Mouse (Mus musculus) stomach, postnatal 0 days (tissue): Measurements from ENCODE around the gene Copz1. TPM values are rescaled to one million over a fixed set of nuclear protein-coding genes. Genes with fewer than 3 reads are reported as not detected.
A peak's percentile ranks its signal among the peaks of the same experiment; 100 is the strongest.
"Not testable (repeated sequence)": the region's sequence is repeated elsewhere in the genome, so short reads cannot be mapped to it uniquely, and the experiment has no call there.

Experiments
- ATAC-seq: fragments of 200-750 bp; cut with Nextera tagmentation; 2 replicates; pipeline ENCODE4 v1.8.0; 2017; ENCODE audit not compliant: low FRiP score, low TSS enrichment
- DNase-seq: peaks from one replicate; pipeline ENCODE4 v3.0.0-alpha.2; 2016; ENCODE audit warnings: low spot score
- H3K27ac ChIP-seq: fragments of 300-500 bp; sonication (generic); replicated peaks from 2 replicates; pipeline ENCODE4 v1.5.1; 2014; ENCODE audit warnings: mild to moderate bottlenecking, control low read depth
- H3K27me3 ChIP-seq: fragments of 300-500 bp; sonication (generic); 2 replicates; pipeline ENCODE4 v1.6.1; 2014; ENCODE audit warnings: low read length; ENCODE audit not compliant: control insufficient read depth, insufficient read depth
- H3K36me3 ChIP-seq: fragments of 300-500 bp; sonication (generic); 2 replicates; pipeline ENCODE4 v1.6.1; 2014; ENCODE audit warnings: low read length, mixed read lengths; ENCODE audit not compliant: control insufficient read depth, insufficient read depth
- H3K4me1 ChIP-seq: fragments of 300-500 bp; sonication (generic); replicated peaks from 2 replicates; pipeline ENCODE4 v1.6.1; 2014; ENCODE audit warnings: antibody characterized with exemption; ENCODE audit not compliant: control insufficient read depth, insufficient read depth
- H3K4me2 ChIP-seq: fragments of 300-500 bp; sonication (generic); replicated peaks from 2 replicates; pipeline ENCODE4 v1.6.1; 2014; ENCODE audit warnings: low read depth, mild to moderate bottlenecking, control low read depth, moderate library complexity
- H3K4me3 ChIP-seq: fragments of 300-500 bp; sonication (generic); 2 replicates; pipeline ENCODE4 v1.5.1; 2014; ENCODE audit warnings: low read depth, low read length, control low read depth
- H3K9ac ChIP-seq: fragments of 300-500 bp; sonication (generic); 2 replicates; pipeline ENCODE4 v1.6.1; 2014; ENCODE audit warnings: mild to moderate bottlenecking, low read length, control low read depth, mixed read lengths
- H3K9me3 ChIP-seq: fragments of 300-500 bp; sonication (generic); 2 replicates; pipeline ENCODE4 v1.6.1; 2016; ENCODE audit warnings: low read length; ENCODE audit not compliant: control insufficient read depth
- CTCF ChIP-seq: IDR thresholded peaks from 2 replicates; pipeline ENCODE4 v1.5.1; 2016; ENCODE audit warnings: antibody characterized with exemption, low read depth, mild to moderate bottlenecking, moderate library complexity
- EP300 ChIP-seq: optimal IDR thresholded peaks from 2 replicates; pipeline ENCODE3; 2016; ENCODE audit warnings: antibody characterized with exemption
- WGBS: fragments of 180-500 bp; shearing (Covaris S2); extraction: QIAGEN DNeasy Blood & Tissue Kit; methylation state at CpG from one replicate; pipeline ENCODE4 v1.1.7; 2014; 5-methylcytosine and 5-hydroxymethylcytosine counted together
- polyA plus RNA-seq: library from polyadenylated mRNA; unstranded; fragments of >200 nt; fragmentation: Nextera tagmentation; extraction: Ambion mirVana; gene quantifications from 2 replicates; pipeline ENCODE4 v1.2.1, GENCODE M21; 2015

Gene Copz1
- polyA plus RNA-seq, 1 experiment from 2014 or later: 159 TPM

DNA sequence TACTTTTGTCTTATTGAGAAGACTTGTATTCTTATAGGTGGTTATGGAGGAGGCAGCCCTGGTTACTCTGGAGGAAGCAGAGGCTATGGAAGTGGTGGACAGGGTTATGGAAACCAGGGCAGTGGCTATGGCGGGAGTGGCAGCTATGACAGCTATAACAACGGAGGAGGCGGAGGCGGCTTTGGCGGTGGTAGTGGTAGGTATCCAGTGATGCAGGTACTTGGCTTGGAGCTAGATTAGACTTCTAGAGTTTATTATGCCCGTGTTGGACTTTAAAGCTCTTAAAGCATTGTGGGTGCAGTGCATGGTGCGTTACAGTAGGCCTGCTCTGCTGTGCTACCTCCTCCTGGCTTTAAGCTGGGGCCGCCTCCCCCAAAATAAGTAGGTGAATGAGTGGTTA is 29.6 kb upstream of the Copz1 start:
- ATAC-seq (no peak), DNase-seq (peak; percentile 20)
- Histone ChIP-seq H3K36me3 (peaks cover 24% of the 10 kb centered on the region; the same call in 1 of the 2 replicates), H3K4me1 (no peaks in the 10 kb centered on the region), H3K4me3 (no peak overlapping the region; the same call in 1 of the 2 replicates), H3K27ac (no peak overlapping the region), H3K4me2 (peak overlapping the region; percentile 61), H3K27me3 (no peaks in the 10 kb centered on the region), H3K9me3 (no peaks in the 10 kb centered on the region), H3K9ac (no peak overlapping the region)
- 57% methylated on average over 8 of the region's 8 CpGs for WGBS
- TF ChIP-seq EP300 (no peak), CTCF (no peak)

DNA sequence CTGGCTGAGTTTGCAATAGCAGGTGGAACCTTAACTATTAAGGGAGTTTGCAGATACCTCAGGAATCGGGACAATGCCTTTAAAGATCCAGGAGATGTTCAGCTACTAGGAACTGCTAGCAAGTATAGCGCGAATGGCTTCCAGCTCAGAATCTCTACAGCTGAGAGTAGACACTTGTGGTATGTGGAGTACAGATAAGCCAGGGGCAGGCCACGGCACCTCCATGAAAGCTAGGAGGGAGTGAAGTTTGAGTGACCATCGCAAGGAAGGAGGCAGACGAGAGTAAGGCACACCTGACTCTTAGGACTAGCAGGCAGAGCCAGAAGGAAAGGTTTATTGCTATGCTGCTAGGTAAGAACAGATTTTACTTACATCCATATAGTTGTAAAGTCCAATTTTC is 26.9 kb upstream of the Copz1 start:
- H3K9me3 ChIP-seq: no peaks in the 10 kb centered on the region
- no peak overlapping the region for H3K4me3 ChIP-seq
- H3K27me3 ChIP-seq: no peaks in the 10 kb centered on the region
- DNase-seq (no peak), ATAC-seq (no peak)
- no peak overlapping the region for H3K27ac ChIP-seq
- no peaks in the 10 kb centered on the region for H3K4me1 ChIP-seq
- 71% methylated on average over 6 of the region's 6 CpGs for WGBS
- H3K4me2 ChIP-seq: no peak overlapping the region
- H3K36me3 ChIP-seq: peaks cover 24% of the 10 kb centered on the region; the same call in 1 of the 2 replicates
- TF ChIP-seq CTCF: no peak
- no peak for TF ChIP-seq EP300
- H3K9ac ChIP-seq: no peak overlapping the region

DNA sequence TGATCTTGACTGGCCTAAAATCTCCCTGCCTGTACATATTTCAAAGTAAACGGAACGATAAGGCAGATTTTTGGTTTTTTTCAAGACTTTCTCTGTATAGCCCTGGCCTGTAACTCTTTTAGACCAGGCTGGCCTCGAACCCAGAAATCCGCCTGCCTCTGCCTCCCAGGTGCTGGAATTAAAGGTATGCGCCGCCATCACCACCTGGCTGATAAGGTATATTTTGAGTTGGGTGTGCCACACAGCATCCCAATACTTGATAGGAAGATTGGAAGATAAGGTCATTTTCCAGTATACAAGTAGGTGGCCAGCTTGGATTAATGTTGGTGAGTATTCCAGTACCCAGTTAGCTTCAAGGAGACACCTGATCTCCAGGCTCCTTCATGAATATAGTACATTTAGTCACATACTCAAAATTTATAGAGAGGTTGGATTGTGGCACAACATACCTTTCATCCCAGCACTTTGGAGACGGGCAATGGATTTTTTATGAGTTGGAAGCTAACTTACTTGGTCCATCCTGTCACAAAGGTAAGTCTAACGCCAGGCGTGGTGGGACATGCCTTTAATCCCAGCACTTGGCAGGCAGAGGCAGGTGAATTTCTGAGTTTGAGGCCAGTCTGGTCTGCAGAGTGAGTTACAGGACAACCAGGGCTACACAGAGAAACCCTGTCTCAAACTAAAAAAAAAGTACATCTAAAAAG is 25.3 kb upstream of the Copz1 start:
- Histone ChIP-seq H3K4me1 (no peaks in the 10 kb centered on the region), H3K27ac (no peak overlapping the region), H3K27me3 (no peaks in the 10 kb centered on the region), H3K4me3 (no peak overlapping the region), H3K9ac (no peak overlapping the region), H3K36me3 (peaks cover 24% of the 10 kb centered on the region; the same call in 1 of the 2 replicates), H3K9me3 (no peaks in the 10 kb centered on the region), H3K4me2 (no peak overlapping the region)
- DNase-seq (no peak), ATAC-seq (no peak)
- TF ChIP-seq CTCF (no peak), EP300 (no peak)
- WGBS: 86% methylated on average over 9 of the region's 9 CpGs

GRCm38 (mm10) chr15:103247782-103248400 is 24.6 kb upstream of the Copz1 start:
- TF ChIP-seq EP300 (no peak), CTCF (no peak)
- DNase-seq (no peak), ATAC-seq (no peak)
- H3K9me3 ChIP-seq: no peaks in the 10 kb centered on the region
- H3K4me1 ChIP-seq: no peaks in the 10 kb centered on the region
- H3K27ac ChIP-seq: no peak overlapping the region
- H3K4me3 ChIP-seq: no peak overlapping the region
- H3K9ac ChIP-seq: no peak overlapping the region
- H3K4me2 ChIP-seq: no peak overlapping the region
- H3K27me3 ChIP-seq: no peaks in the 10 kb centered on the region
- H3K36me3 ChIP-seq: peaks cover 24% of the 10 kb centered on the region; the same call in 1 of the 2 replicates

DNA sequence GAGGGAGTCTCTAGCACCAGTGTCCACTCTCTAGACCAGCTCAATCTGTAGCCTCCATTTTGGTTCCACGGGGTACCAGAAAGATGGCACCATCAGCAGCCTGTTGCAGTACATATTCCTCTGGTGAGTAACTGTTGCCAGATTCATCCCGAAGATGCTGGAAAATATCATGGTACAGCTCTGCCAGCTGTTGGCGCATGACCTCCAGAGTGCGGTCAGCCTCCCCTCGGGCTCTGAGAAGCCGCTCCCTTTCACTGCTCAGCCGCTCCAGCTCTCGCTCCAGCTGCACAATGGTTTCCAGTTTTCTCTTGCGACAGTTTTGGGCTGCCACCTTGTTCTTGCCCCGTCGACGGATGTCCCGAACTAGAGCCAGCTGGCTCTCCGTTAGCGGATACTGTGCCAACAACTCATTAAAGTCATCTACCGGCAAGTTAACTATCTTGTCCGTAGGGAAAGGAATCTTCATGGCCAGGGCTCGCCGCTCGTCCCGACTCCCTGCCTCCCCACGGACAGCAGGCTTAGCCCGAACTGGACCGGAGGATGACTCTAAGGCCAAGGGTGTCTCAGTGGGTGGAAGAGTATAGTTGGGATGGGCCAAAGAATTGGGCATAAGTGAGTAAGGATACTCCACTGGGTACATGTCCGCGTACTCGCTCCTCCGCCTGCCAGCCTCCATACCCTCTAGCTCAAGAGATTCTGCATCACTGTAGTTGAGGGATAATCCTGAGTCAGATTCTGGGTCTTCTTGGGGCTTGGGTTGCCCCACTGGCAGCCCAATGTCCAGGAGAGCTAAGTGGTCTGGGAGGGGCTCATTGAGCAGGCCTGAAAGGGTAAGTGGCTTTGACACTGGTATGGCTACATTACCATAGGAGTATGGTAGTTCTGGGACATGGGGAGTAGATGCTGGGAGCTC is 23.9 kb upstream of the Copz1 start:
- DNase-seq: peak; percentile 29
- Histone ChIP-seq H3K9me3 (no peaks in the 10 kb centered on the region), H3K36me3 (peaks cover 18% of the 10 kb centered on the region; the same call in 1 of the 2 replicates), H3K4me1 (no peaks in the 10 kb centered on the region), H3K9ac (no peak overlapping the region), H3K27ac (no peak overlapping the region), H3K4me3 (no peak overlapping the region), H3K4me2 (no peak overlapping the region), H3K27me3 (no peaks in the 10 kb centered on the region)
- 78% methylated on average over 28 of the region's 28 CpGs for WGBS
- TF ChIP-seq EP300: no peak
- TF ChIP-seq CTCF: no peak
- peak; percentile 42; the same call in 1 of the 2 replicates for ATAC-seq

GRCm38 (mm10) chr15:103249511-103249910 is 23.0 kb upstream of the Copz1 start:
- H3K4me2 ChIP-seq, H3K9me3 ChIP-seq, H3K27ac ChIP-seq, ATAC-seq, DNase-seq, H3K9ac ChIP-seq, H3K27me3 ChIP-seq, H3K4me3 ChIP-seq, H3K4me1 ChIP-seq: not testable (repeated sequence)
- WGBS: 79% methylated on average over 6 of the region's 6 CpGs
- peaks cover 16% of the 10 kb centered on the region; the same call in 1 of the 2 replicates for H3K36me3 ChIP-seq
